Mouse (Mus musculus): ENCODE data around the gene Cnn2. TPM values are rescaled to one million over a fixed set of nuclear protein-coding genes. Genes with fewer than 3 reads are reported as not detected.

Cnn2 gene
- 329 to 335 TPM (median 331 TPM) in 4 replicates for total RNA-seq (2023)

DNA sequence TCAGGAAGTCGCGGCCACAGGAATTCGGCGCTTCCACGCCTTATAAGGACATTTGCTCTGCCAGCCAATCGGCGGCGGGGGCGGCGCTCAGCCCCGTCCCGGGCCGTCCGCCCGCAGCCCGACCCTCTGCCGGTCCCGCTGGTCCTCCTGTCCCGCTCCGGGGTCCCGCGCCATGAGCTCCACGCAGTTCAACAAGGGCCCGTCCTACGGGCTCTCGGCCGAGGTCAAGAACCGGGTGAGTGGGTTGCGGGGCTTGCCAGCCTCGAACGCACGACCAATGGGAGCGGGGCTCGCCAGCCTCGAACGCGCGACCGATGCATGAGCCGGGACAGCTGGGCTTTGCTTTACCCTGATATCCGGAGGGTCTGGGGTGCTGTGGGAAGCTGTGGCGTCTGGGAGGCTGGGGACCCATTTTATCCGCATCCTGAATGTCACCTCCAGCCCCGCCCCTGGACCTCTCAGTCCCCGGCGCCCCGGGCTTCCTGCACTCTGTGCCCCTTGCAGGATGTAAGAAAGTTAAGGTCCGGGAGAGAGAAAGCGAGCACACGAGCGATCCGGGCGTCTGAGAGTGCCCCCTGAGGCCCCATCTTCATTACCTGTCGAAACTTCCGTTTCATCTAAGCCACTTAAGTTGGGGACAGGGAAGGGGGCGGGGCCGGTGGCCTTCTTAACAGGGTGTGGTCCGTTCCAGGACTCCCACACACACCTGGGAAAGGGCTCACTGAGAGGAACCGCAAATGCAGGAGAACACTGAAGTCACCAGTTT, at the start of gene Cnn2:
Cnn2 (plus strand) TSS at position 79 of the 766 bp plus-strand sequence.

DNA sequence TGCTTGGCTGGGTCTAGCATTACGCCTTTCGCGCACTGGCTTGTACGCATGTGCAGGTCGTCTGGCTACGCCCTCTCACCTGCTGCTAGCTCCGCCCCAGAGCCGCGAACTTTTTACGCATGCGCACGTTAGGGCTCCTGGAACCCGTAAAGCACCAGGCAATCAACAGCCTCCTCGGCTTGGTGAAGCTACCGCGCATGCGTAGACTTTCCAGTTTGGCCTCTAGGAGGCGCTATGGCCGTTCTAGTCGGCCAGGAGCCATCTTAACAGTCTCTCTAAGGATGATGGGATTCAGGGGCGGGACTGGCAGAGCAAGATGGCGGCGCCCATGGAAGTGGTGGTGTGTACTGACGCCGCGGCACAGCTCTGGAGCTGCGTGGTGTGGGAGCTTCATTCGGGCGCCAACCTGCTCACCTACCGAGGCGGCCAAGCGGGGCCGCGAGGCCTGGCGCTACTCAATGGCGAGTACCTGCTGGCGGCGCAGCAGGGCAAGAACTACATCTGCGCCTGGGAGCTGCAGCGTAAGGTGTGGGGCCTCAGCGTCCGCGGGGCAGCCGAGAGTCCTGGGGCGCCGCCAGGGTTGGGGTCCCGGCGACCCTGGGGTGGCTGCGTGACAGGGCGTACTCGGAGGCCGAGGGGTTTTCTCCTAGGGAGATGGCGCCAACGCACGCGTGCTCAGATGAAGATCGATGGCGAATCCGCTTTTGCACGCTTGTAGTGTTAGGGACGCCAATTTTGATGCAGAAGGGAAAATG, 28.4 kb upstream of the Cnn2 start, which contains the start of gene Wdr18:
Wdr18 (plus strand) TSS at position 306 of the 755 bp plus-strand sequence.

DNA sequence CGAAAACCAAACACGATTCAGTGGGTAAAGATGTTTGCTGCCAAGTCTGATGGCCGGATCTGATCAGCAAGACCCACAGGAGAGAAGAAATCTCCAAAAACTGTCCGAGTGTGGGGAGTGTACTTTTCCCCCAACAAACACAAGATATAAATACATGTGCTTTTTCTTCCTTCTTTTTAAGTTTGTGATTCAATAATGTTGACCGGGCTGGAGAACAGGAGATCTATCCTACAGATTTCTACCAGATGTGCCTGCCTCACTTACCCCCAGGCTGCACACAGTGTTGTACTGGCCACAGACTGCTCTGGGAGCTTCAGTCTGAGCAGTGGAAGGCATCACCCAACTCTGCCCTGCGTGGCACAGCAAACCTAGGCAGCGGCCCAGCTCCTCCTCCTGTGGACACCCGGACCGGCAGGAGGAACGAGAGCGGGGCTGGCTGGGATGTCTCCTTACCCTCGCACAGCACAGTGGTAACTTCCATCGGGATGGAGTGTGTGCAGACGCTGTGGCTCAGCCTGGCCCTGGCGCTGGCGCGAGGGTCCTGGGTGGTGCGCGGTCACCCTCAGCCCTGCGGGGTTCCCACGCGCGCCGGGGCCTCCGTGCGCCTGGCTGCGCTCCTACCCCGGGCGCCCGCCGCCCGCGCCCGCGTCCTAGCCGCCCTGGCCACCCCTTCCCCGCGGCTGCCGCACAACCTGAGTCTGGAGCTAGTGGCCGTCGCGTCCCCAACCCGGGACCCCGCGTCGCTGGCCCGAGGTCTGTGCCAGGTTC, 17.8 kb upstream of the Cnn2 start, which contains the start of gene Grin3b:
Grin3b (plus strand) TSS at position 301 of the 768 bp plus-strand sequence.

DNA sequence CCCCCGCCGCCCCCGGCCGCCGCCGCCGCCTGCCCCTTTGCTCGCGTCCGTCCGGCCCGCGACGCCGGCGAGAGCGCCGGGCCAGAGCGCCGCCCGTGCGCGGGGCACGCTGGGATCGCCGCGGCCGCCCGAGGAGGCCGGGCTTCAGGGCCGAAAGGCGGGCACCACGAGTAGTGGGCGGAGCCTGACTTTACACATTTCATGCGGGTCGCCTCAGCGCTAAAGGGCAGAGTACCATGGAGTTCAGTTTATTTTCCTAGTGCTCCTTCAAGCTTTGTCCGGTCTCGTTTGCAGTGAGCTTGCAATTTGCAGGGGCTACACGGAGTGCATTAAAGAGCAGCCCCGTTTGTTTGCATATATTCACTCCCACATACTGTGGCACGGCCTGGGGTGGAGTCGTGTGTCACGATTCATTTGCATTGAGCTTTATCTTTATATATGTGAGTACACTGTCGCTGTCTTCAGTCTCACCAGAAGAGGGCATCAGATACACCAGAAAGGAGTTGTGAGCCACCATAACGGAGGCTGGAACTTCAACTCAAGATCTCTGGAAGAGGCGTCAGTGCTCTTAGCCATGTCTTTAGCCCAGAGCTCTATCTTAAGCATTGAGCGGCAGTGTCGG, 4.1 kb upstream of the Cnn2 start, which contains the start of gene Tmem259:
Tmem259 (minus strand) TSS at position 136 of the 622 bp plus-strand sequence.

GRCm38 (mm10) chr10:79996272-79997033, 8.1 kb downstream of the Cnn2 start, which contains the start of gene Abca7:
Abca7 (plus strand) TSS chr10:79996494.

DNA sequence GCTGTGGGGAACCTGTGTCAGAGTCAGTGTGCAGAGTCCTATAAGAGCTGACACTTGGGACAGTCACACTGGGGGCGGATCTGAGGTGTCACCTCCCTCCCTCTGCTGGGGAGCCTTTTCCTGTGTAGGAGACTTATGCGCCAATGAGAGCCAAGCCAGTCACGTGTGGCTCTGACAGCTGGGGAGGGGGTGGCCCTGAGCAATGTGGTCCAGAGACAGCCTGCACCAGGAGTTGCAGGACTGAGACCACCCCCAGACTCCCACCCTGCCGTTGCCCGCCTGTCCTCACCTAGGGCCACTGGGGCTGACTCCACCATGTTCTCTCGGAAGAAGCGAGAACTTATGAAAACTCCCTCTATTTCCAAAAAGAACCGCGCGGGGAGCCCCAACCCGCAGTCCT, 28.1 kb downstream of the Cnn2 start, which contains the start of gene Arhgap45:
Arhgap45 (plus strand) TSS at position 143 of the 400 bp plus-strand sequence.

GRCm38 (mm10) chr10:80039559-80039979, 51.2 kb downstream of the Cnn2 start, which contains the start of gene Polr2e:
Polr2e (minus strand) TSS chr10:80039795.

Other genes with a start within 250 kb of the Cnn2 start
- gene Polrmt, start 242.0 kb upstream of the Cnn2 start, total RNA-seq (2023): 61.1 to 82.7 TPM (median 70.9 TPM) in 4 replicates
- gene Fgf22, start 233.5 kb upstream of the Cnn2 start, total RNA-seq (2023): not detected in 4 replicates
- 47.4 to 62.4 TPM (median 56.4 TPM) in 4 replicates for gene Rnf126, start 221.6 kb upstream of the Cnn2 start, total RNA-seq (2023)
- 1.5 to 3.1 TPM (median 1.8 TPM) in 4 replicates for gene Fstl3, start 211.3 kb upstream of the Cnn2 start, total RNA-seq (2023)
- gene Prss57, start 197.6 kb upstream of the Cnn2 start, total RNA-seq (2023): not detected in 4 replicates
- 6.0 to 6.7 TPM (median 6.3 TPM) in 4 replicates for gene Palm, start 195.0 kb upstream of the Cnn2 start, total RNA-seq (2023)
- gene Misp, start 167.6 kb upstream of the Cnn2 start, total RNA-seq (2023): not detected in 4 replicates
- gene Ptbp1, start 134.2 kb upstream of the Cnn2 start, total RNA-seq (2023): 435 to 450 TPM (median 444 TPM) in 4 replicates
- gene Prtn3, start 114.1 kb upstream of the Cnn2 start, total RNA-seq (2023): 0.75 TPM in 1 of 4 replicates, not detected in the others
- gene Plppr3, start 114.0 kb upstream of the Cnn2 start, total RNA-seq (2023): 0.56 to 1.1 TPM (median 1.1 TPM) in 4 replicates
- gene Elane, start 102.3 kb upstream of the Cnn2 start, total RNA-seq (2023): not detected in 4 replicates
- not detected in 4 replicates for gene Cfd, start 97.7 kb upstream of the Cnn2 start, total RNA-seq (2023)
- 78.8 to 89.5 TPM (median 83.7 TPM) in 4 replicates for gene Med16, start 79.7 kb upstream of the Cnn2 start, total RNA-seq (2023)
- not detected in 4 replicates for gene Gm26602, start 77.7 kb upstream of the Cnn2 start, total RNA-seq (2023)
- 0.39 to 0.63 TPM (median 0.47 TPM) in 4 replicates for gene Kiss1r, start 71.6 kb upstream of the Cnn2 start, total RNA-seq (2023)
- gene R3hdm4, start 67.4 kb upstream of the Cnn2 start, total RNA-seq (2023): 94.1 to 105 TPM (median 98.7 TPM) in 4 replicates
- gene Arid3a, start 61.5 kb upstream of the Cnn2 start, total RNA-seq (2023): 32.5 to 39.9 TPM (median 35.7 TPM) in 4 replicates
- gene Wdr18, start 28.4 kb upstream of the Cnn2 start, total RNA-seq (2023): 46.0 to 52.3 TPM (median 48.3 TPM) in 4 replicates
- gene Grin3b, start 17.9 kb upstream of the Cnn2 start, total RNA-seq (2023): not detected in 4 replicates
- 163 to 175 TPM (median 163 TPM) in 4 replicates for gene Tmem259, start 4.3 kb upstream of the Cnn2 start, total RNA-seq (2023)
- gene Abca7, start 7.9 kb downstream of the Cnn2 start, total RNA-seq (2023): 51.7 to 55.6 TPM (median 53.3 TPM) in 4 replicates
- 482 to 540 TPM (median 503 TPM) in 4 replicates for gene Arhgap45, start 28.1 kb downstream of the Cnn2 start, total RNA-seq (2023)
- gene Polr2e, start 51.2 kb downstream of the Cnn2 start, total RNA-seq (2023): 82.2 to 90.7 TPM (median 85.7 TPM) in 4 replicates
- 108 to 159 TPM (median 123 TPM) in 4 replicates for gene Gpx4, start 58.6 kb downstream of the Cnn2 start, total RNA-seq (2023)
- gene Sbno2, start 117.0 kb downstream of the Cnn2 start, total RNA-seq (2023): 116 to 127 TPM (median 121 TPM) in 4 replicates
- gene Stk11, start 127.2 kb downstream of the Cnn2 start, total RNA-seq (2023): 170 to 186 TPM (median 178 TPM) in 4 replicates
- 168 to 193 TPM (median 182 TPM) in 4 replicates for gene Atp5d, start 150.0 kb downstream of the Cnn2 start, total RNA-seq (2023)
- 7.3 to 8.8 TPM (median 7.8 TPM) in 4 replicates for gene Cbarp, start 152.3 kb downstream of the Cnn2 start, total RNA-seq (2023)
- 142 to 170 TPM (median 154 TPM) in 4 replicates for gene Midn, start 159.7 kb downstream of the Cnn2 start, total RNA-seq (2023)
- 214 to 244 TPM (median 231 TPM) in 4 replicates for gene Cirbp, start 177.4 kb downstream of the Cnn2 start, total RNA-seq (2023)
- 12.6 to 18.2 TPM (median 14.1 TPM) in 4 replicates for gene 1600002K03Rik, start 184.4 kb downstream of the Cnn2 start, total RNA-seq (2023)
- not detected in 4 replicates for gene Efna2, start 190.9 kb downstream of the Cnn2 start, total RNA-seq (2023)
- gene Mum1, start 237.8 kb downstream of the Cnn2 start, total RNA-seq (2023): 55.6 to 64.3 TPM (median 56.8 TPM) in 4 replicates

All from B cell, adult 62 days (primary cell).